Mouse (Mus musculus) G1E (cell line): ENCODE measurements around the gene Hist1h2bj. TPM values are rescaled to one million over a fixed set of nuclear protein-coding genes. Genes with fewer than 3 reads are reported as not detected.
"Not testable (repeated sequence)": the region's sequence is repeated elsewhere in the genome, so short reads cannot be mapped to it uniquely, and the experiment has no call there.

Source experiments
- ATAC-seq: 2 replicates; pipeline ENCODE4 v1.8.0; 2016; ENCODE audit warnings: mild to moderate bottlenecking; ENCODE audit not compliant: insufficient number of reproducible peaks, poor library complexity, low FRiP score, severe bottlenecking; ENCODE audit errors: extremely low read depth
- DNase-seq: peaks from one replicate; pipeline ENCODE4 v3.0.0; 2012; ENCODE audit warnings: low spot score
- H3K27me3 ChIP-seq: 2 replicates; pipeline ENCODE4 v1.6.1; 2012; ENCODE audit warnings: mild to moderate bottlenecking, low read length, inconsistent platforms; ENCODE audit not compliant: insufficient read depth
- H3K36me3 ChIP-seq: replicated peaks from 2 replicates; pipeline ENCODE3; 2012; ENCODE audit warnings: mild to moderate bottlenecking, inconsistent platforms
- H3K4me1 ChIP-seq: 2 replicates; pipeline ENCODE4 v1.6.1; 2012; ENCODE audit warnings: low read depth, low read length, inconsistent platforms, mixed read lengths; ENCODE audit not compliant: insufficient read depth
- H3K4me3 ChIP-seq: 2 replicates; pipeline ENCODE4 v1.5.1; 2012; ENCODE audit warnings: low read depth, mild to moderate bottlenecking, inconsistent platforms, low read length, moderate library complexity, mixed read lengths
- H3K9me3 ChIP-seq: replicated peaks from 2 replicates; pipeline ENCODE4 v1.6.1; 2012; ENCODE audit warnings: inconsistent platforms
- CTCF ChIP-seq: IDR thresholded peaks from 2 replicates; pipeline ENCODE4 v1.5.1; 2012; ENCODE audit warnings: low read depth, low read length, inconsistent platforms, mixed read lengths
- GATA1 ChIP-seq: IDR thresholded peaks from 2 replicates; pipeline ENCODE4 v1.6.1; 2012; ENCODE audit warnings: borderline replicate concordance, low read length, inconsistent platforms, mixed read lengths
- POLR2AphosphoS5 ChIP-seq: IDR thresholded peaks from 2 replicates; pipeline ENCODE4 v1.6.1; 2012; ENCODE audit warnings: low read depth, low read length, inconsistent platforms; ENCODE audit not compliant: insufficient replicate concordance
- TAL1 ChIP-seq: conservative IDR thresholded peaks from 2 replicates; pipeline ENCODE4 v1.6.1; 2012; ENCODE audit warnings: low read depth, low read length, inconsistent platforms, mixed read lengths
- polyA plus RNA-seq: library from polyadenylated mRNA; stranded (reverse); fragments of >175 nt; gene quantifications from 2 replicates; pipeline ENCODE4 v1.2.3, GENCODE M21; 2012
- total RNA-seq, 2 experiments: library from RNA; stranded (forward) in 1 of 2; stranded (reverse) in 1 of 2; fragments of 200-1000 nt in 1 of 2; fragments of >200 nt in 1 of 2; fragmentation: Nextera tagmentation in 1 of 2; gene quantifications; 2 replicates each; pipeline ENCODE4 v1.2.3; 2014 to 2017

The Hist1h2bj gene
- total and polyA plus RNA-seq, 3 experiments, result 10.5 to 205 (median 49.5) TPM

DNA sequence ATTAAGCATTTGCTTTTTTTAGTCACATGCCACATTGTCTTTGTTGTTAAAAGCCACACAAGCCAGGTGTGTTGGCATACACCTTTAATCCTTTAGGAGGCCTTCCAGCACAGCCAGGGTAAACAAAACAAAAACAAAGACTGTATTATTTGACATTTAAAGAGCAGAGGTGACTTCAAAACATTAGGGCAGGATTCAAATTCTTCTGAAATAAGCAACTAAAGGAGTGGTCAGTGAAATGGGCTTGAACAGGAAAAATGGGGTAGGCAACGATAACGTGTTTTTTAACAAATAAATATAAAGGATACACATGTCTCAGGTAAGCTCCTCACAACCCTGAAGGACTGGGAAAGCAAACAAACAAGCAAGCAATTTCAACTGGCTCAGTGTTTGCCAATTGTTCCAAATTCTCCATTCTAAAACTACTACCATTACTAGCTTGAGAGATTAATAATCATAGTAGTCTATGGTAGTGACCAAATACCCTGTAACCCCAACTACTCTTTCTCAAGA, 3.0 kb upstream of the Hist1h2bj start:
- ATAC-seq (no peak), DNase-seq (no peak)
- H3K9me3 ChIP-seq, result no peaks in the 10 kb centered on the region
- TF ChIP-seq CTCF (no peak), POLR2AphosphoS5 (peak; percentile 93; the same call in 1 of the 2 replicates)
- peak overlapping the region; percentile 66; the same call in 1 of the 2 replicates for H3K4me3 ChIP-seq
- peaks cover 23% of the 10 kb centered on the region for H3K4me1 ChIP-seq
- H3K27me3 ChIP-seq, result no peaks in the 10 kb centered on the region
- H3K36me3 ChIP-seq, result no peaks in the 10 kb centered on the region

- H3K27me3 ChIP-seq, result no peaks in the 10 kb centered on the region
- DNase-seq (no peak), ATAC-seq (no peak)
- TF ChIP-seq POLR2AphosphoS5 (peak; percentile 41; the same call in 1 of the 2 replicates), GATA1 (no peak)
- H3K4me1 ChIP-seq, result peaks cover 28% of the 10 kb centered on the region
- peak overlapping the region; percentile 66 for H3K4me3 ChIP-seq
- no peaks in the 10 kb centered on the region for H3K9me3 ChIP-seq
- H3K36me3 ChIP-seq, result no peaks in the 10 kb centered on the region
Observed at GRCm38 (mm10) chr13:22040464-22041141, 2.4 kb upstream of the Hist1h2bj start.

DNA sequence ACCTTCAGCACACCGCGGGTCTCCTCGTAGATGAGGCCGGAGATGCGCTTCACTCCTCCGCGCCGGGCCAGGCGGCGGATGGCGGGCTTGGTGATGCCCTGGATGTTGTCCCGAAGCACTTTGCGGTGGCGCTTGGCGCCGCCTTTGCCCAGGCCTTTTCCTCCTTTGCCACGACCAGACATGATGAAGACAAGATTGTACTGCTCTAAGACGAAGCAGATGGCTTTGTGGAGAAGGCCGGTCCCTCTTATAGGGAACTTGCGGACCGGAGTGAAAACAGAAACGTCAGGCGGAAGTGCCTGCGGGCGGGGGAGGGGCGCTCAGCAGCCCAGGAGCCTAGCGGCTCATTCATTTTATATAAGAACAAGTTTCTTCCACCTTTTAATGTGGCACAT, 1.9 kb upstream of the Hist1h2bj start, which contains the start of gene Hist1h4i:
Gene Hist1h4i (minus strand): TSS at position 221 of the 395 bp plus-strand sequence.
- not testable (repeated sequence) for H3K9me3 ChIP-seq, H3K36me3 ChIP-seq, H3K27me3 ChIP-seq
- DNase-seq (peak; percentile 47), ATAC-seq (peak; percentile 17)
- TF ChIP-seq POLR2AphosphoS5, result peak; percentile 98
- H3K4me3 ChIP-seq, result peak within 1 kb of the TSS; percentile 66
- H3K4me1 ChIP-seq, result peaks cover 27% of the 10 kb centered on the region

DNA sequence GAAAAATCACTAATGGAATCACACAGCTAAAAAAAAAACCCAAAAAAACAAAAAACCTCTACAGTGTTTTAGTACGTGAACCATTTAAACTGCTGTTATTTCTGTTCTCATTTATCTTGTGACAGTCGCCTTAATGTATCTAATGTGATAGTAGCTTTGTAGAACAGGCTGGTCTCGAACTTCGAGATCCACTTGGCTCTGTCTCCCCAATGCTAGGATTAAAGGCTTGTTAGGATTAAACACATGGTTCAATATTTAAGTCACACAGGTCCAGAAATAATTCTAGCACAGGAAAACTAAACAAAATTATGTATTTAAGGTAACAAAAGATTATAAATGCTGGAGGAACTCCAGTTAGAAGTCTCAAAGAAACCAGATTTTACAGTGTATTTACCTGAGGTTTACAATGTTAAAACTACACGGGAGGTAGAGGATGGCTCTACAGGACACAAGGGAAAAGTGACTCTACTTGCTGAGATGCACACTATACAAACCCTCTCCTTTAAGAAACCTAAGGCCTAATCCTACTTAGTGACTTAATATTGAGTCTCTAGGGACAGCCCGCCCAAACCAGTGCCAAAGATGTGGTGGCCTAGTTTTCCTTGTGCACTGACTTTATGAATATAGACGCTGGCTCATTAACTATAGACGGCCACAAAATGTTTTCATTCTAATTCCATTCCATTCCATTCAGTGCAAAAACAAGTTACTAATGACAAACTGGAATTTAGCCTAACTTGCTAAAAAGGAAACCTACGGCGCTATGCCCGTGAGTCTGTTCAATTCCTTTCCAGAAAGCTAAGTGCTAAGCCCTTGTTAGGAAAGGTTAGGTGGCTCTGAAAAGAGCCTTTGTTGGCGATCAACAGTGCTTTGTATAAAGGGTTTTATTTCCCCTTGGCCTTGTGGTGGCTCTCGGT, 1.1 kb upstream of the Hist1h2bj start:
- Histone ChIP-seq H3K27me3 (no peaks in the 10 kb centered on the region), H3K4me3 (peak overlapping the region; percentile 60; the same call in 1 of the 2 replicates), H3K36me3 (no peaks in the 10 kb centered on the region), H3K4me1 (peaks cover 22% of the 10 kb centered on the region), H3K9me3 (no peaks in the 10 kb centered on the region)
- DNase-seq, result no peak
- TF ChIP-seq TAL1 (no peak), POLR2AphosphoS5 (peak; percentile 93; the same call in 1 of the 2 replicates)
- ATAC-seq, result no peak

DNA sequence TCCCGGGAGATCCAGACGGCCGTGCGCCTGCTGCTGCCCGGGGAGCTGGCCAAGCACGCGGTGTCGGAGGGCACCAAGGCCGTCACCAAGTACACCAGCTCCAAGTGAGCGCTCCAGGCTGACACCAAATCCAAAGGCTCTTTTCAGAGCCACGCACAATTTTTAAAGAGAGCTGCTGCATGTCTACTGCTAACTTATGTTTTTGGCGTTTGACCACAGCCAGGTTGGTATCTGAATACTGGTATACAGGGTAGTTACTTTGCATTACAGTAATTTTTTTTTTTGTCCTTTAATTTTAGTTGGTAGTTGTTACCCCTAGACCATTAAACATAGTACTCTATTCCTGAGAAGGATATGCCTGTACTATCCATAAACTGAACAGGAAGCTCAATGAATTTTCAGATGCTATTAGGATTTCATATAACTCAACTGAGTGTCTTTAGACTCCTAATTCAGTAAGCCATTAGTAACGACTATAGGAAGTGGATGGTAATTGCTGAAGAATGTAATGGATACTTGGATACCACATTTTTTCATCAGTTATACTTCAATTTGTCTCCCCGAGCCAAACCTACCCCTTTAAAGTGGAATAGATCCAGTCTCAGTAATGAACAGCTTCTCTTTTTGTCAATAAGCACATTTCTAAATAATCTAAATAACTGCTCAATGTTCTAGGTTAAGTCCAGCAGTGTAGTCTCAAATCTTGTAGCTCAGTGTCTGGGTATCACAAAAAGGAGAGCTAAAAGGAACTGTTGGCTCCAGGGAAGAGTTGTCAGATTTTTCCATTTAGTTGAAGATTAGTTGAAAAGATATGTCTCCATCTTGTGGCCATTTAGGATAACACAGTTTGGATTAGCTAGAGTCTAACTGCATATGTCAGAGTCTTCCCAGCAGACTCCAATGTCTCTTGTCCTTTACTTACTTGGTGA, 753 bp downstream of the Hist1h2bj start:
- no peaks in the 10 kb centered on the region for H3K9me3 ChIP-seq
- H3K4me3 ChIP-seq, result peak overlapping the region; percentile 27; the same call in 1 of the 2 replicates
- peaks cover 21% of the 10 kb centered on the region for H3K4me1 ChIP-seq
- peak; percentile 17 for DNase-seq
- H3K36me3 ChIP-seq, result no peaks in the 10 kb centered on the region
- H3K27me3 ChIP-seq, result no peaks in the 10 kb centered on the region
- no peak for TF ChIP-seq TAL1
- peak; percentile 95; the same call in 1 of the 2 replicates for TF ChIP-seq POLR2AphosphoS5
- no peak for TF ChIP-seq GATA1
- ATAC-seq, result no peak

- H3K36me3 ChIP-seq, result no peaks in the 10 kb centered on the region
- no peak for DNase-seq
- no peaks in the 10 kb centered on the region for H3K27me3 ChIP-seq
- ATAC-seq, result no peak
- H3K4me3 ChIP-seq, result no peak overlapping the region
- H3K4me1 ChIP-seq, result peaks cover 25% of the 10 kb centered on the region
- no peaks in the 10 kb centered on the region for H3K9me3 ChIP-seq
- TF ChIP-seq GATA1 (no peak), POLR2AphosphoS5 (peak; percentile 91; the same call in 1 of the 2 replicates)
Observed at GRCm38 (mm10) chr13:22044432-22045155, 1.6 kb downstream of the Hist1h2bj start.
